Mouse (Mus musculus): ENCODE data around the gene Soga3. TPM values are rescaled to one million over a fixed set of nuclear protein-coding genes. Genes with fewer than 3 reads are reported as not detected.

The Soga3 gene
- polyA plus RNA-seq, 1 experiment from 2014 or later: 0.47 TPM

DNA sequence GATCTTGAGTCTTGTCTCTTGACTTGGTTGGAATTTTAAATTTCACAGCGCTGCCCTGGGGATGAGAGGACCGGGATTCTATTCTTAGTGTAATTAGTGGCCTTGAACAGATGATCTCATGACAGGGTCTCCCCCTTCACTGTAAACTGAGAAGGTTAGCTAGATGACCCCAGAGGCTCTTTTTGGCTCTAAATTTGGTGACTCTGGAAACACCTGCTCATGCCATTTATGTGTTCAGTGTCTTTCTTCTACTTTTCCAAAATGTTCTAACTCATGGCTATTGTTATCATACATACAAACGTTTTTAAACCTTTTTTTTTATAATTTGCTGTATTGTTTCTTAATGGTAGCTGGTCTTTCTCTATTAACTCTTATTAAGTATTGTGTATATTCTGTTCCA is 65.1 kb downstream of the Soga3 start:
- Histone ChIP-seq H3K9ac (no peak overlapping the region), H3K27ac (replicated peaks) (no peak overlapping the region), H3K4me1 (no peaks in the 10 kb centered on the region), H3K4me3 (no peak overlapping the region), H3K27me3 (replicated peaks) (no peaks in the 10 kb centered on the region), H3K4me2 (no peak overlapping the region), H3K9me3 (no peaks in the 10 kb centered on the region), H3K36me3 (no peaks in the 10 kb centered on the region)
- WGBS: 44% methylated on average over 3 of the region's 3 CpGs
- no peak for ATAC-seq (ENCODE audit: extremely low read depth, insufficient number of reproducible peaks, low FRiP score, low TSS enrichment)

DNA sequence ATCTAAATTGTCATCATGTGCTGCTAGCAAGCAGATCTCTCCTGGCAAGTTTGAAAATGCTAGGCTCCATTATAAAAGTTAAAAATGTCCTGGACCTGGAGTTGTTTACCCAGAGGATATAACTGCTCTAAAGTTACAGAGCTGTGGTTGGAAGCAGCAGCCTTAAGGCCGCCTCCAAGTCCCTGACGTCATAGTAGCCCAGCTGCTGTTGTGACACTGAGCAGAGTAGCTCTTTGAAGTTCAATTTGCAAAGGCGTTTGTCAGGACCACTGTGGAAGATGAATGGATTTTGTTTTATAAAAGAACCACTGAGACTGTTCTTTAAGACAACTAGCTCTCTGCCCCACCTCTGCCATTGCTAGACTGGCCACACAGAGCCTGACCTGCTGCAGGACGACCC is 67.8 kb downstream of the Soga3 start, which contains the start of gene 9330159F19Rik:
9330159F19Rik (plus strand) TSS at position 154 of the 400 bp plus-strand sequence.
- no peak within 1 kb of the TSS for H3K27ac ChIP-seq (replicated peaks)
- no peak for ATAC-seq (ENCODE audit: extremely low read depth, insufficient number of reproducible peaks, low FRiP score, low TSS enrichment)

DNA sequence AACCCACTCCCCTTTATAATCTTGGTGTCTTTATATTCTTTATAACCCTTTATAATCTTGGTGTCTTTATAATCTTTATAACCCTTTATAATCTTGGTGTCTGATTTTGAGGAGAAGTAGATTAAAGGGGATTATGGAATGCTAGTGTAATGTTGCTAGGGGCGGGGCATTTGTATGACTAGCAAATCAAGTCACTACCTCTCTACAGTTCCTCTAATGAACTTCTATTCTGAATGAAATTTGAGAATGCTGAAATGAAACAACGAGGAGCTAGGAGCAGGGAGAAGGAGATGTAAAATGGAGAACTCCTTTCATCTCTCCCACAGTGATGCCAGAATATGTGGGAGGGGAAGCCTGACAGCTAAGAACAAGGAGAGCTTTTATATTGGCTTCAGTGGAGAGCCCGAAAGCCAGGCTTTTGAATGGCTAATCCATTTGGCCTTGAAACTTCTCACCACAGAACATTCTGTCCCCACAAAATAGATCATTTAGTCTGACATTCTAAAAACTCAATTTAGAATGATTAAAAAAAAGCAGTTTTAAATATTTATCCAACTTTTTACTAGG is 70.0 kb downstream of the Soga3 start:
- Histone ChIP-seq H3K4me1 (no peaks in the 10 kb centered on the region), H3K9ac (no peak overlapping the region), H3K36me3 (no peaks in the 10 kb centered on the region), H3K4me3 (no peak overlapping the region), H3K4me2 (no peak overlapping the region), H3K27me3 (replicated peaks) (no peaks in the 10 kb centered on the region), H3K27ac (replicated peaks) (no peak overlapping the region), H3K9me3 (no peaks in the 10 kb centered on the region)
- no peak for ATAC-seq (ENCODE audit: extremely low read depth, insufficient number of reproducible peaks, low FRiP score, low TSS enrichment)
- WGBS: 53% methylated on average over 3 of the region's 3 CpGs

More for the DNA sequence above, 67.8 kb downstream of the Soga3 start, which contains the start of gene 9330159F19Rik:
- no peak within 1 kb of the TSS for H3K9ac ChIP-seq
- no peaks in the 10 kb centered on the region for H3K27me3 ChIP-seq (replicated peaks)
- no peak within 1 kb of the TSS for H3K4me3 ChIP-seq
- WGBS: 13% methylated on average over 4 of the region's 4 CpGs
- H3K36me3 ChIP-seq: no peaks in the 10 kb centered on the region
- no peaks in the 10 kb centered on the region for H3K4me1 ChIP-seq
- no peaks in the 10 kb centered on the region for H3K9me3 ChIP-seq
- peak within 1 kb of the TSS; percentile 13; the same call in 1 of the 2 replicates for H3K4me2 ChIP-seq

DNA sequence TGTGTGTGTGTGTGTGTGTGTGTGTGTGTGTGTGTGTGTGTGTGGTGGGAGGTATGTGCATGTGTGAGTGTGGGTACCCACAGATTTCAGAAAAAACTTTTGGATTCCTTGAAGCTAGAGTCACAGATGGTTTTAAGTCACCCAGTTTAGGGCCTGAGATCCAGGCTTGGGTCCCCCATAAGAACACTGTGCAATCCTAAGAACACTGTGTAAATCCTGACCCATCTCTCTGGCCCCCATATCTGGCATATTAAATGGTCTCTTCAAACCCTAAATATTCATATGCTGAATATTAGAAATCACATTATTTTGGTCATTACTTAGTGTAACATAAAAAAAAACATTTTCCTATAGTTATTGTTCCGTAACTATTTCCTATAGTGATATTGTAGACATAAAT is 73.3 kb downstream of the Soga3 start:
- Histone ChIP-seq H3K27ac (replicated peaks) (no peak overlapping the region), H3K9me3 (no peaks in the 10 kb centered on the region), H3K4me1 (no peaks in the 10 kb centered on the region), H3K4me2 (no peak overlapping the region), H3K4me3 (no peak overlapping the region), H3K27me3 (replicated peaks) (no peaks in the 10 kb centered on the region), H3K36me3 (no peaks in the 10 kb centered on the region), H3K9ac (no peak overlapping the region)
- ATAC-seq (ENCODE audit: extremely low read depth, insufficient number of reproducible peaks, low FRiP score, low TSS enrichment): no peak
- WGBS: 76% methylated on average over 1 of the region's 1 CpGs

DNA sequence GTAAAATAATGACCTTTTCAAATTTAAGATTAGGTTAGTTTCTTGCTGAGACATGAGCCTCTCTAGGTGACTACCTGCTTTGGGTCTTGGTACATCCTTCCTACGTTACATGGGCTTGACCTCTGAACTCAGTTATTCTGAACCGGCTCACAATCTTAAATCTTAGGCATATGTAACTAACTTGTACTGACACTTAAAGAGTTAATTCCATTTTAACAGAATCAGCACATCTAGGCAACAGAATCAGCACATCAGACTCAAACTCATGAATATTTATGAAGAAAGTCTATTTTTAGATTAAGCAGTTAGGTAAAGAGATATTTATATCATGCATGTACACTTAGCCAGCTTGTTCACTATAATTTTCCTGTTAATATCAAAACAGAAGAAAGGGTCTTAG is 73.8 kb downstream of the Soga3 start:
- no peaks in the 10 kb centered on the region for H3K36me3 ChIP-seq
- H3K9me3 ChIP-seq: no peaks in the 10 kb centered on the region
- no peak overlapping the region for H3K9ac ChIP-seq
- H3K4me2 ChIP-seq: no peak overlapping the region
- no peak overlapping the region for H3K27ac ChIP-seq (replicated peaks)
- no peak for ATAC-seq (ENCODE audit: extremely low read depth, insufficient number of reproducible peaks, low FRiP score, low TSS enrichment)
- no peak overlapping the region for H3K4me3 ChIP-seq
- WGBS: 82% methylated on average over 2 of the region's 2 CpGs
- H3K4me1 ChIP-seq: no peaks in the 10 kb centered on the region
- no peaks in the 10 kb centered on the region for H3K27me3 ChIP-seq (replicated peaks)

DNA sequence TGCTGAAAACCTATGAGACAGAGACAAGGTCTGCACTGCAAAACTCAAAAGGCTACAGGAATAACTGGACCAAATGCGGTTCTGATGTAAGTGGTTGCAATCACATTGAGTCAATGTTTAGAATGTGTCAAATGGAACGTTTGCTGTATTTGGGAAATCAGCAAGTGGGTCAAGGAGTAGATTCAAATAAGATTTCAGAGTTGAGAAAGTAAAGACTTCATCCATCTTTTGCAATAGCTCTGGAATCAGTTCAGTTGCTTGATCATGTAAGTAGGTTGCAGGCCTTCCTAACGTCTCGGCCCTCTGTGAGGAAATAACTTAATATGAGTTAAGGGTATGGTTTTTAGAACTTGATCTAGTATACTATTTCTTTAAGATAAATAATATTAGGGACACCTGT is 81.7 kb downstream of the Soga3 start:
- Histone ChIP-seq H3K9ac (no peak overlapping the region), H3K4me3 (no peak overlapping the region), H3K9me3 (no peaks in the 10 kb centered on the region), H3K36me3 (no peaks in the 10 kb centered on the region), H3K27me3 (replicated peaks) (no peaks in the 10 kb centered on the region), H3K27ac (replicated peaks) (no peak overlapping the region), H3K4me1 (no peaks in the 10 kb centered on the region), H3K4me2 (no peak overlapping the region)
- ATAC-seq (ENCODE audit: extremely low read depth, insufficient number of reproducible peaks, low FRiP score, low TSS enrichment): no peak
- WGBS: 77% methylated on average over 4 of the region's 4 CpGs

DNA sequence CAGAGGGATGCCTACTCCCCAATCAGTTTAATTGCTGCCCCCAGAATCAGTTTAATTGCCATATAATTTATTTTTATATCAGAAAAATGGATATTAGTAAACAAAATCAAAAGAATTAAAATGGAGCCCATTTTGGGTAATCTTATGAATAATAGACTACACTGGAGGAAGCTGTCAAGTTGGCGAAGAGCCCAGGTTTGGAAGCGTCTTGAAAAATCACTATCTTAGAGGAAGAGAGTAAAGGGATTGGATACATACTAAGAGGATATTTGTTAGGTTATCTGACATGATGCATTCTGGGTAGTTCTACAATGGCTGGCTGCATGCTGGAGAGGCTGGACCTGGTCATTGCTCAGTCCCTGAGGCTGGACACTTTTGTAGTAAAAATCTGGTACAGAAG is 87.6 kb downstream of the Soga3 start:
- H3K4me2 ChIP-seq: no peak overlapping the region
- no peak overlapping the region for H3K4me3 ChIP-seq
- H3K9ac ChIP-seq: no peak overlapping the region
- 74% methylated on average over 2 of the region's 2 CpGs for WGBS
- H3K27ac ChIP-seq (replicated peaks): no peak overlapping the region
- no peaks in the 10 kb centered on the region for H3K36me3 ChIP-seq
- H3K9me3 ChIP-seq: no peaks in the 10 kb centered on the region
- no peak for ATAC-seq (ENCODE audit: extremely low read depth, insufficient number of reproducible peaks, low FRiP score, low TSS enrichment)
- no peaks in the 10 kb centered on the region for H3K27me3 ChIP-seq (replicated peaks)
- H3K4me1 ChIP-seq: no peaks in the 10 kb centered on the region

Other genes with a start within 250 kb of the Soga3 start
- gene 2310057J18Rik, start 157.5 kb upstream of the Soga3 start, polyA plus RNA-seq (2015; fragmentation: Nextera tagmentation; extraction: Ambion mirVana): not detected in 2 replicates
- not detected in 2 replicates for gene Gm49353, start 55.1 kb downstream of the Soga3 start, polyA plus RNA-seq (2015; fragmentation: Nextera tagmentation; extraction: Ambion mirVana)
- gene 9330159F19Rik, start 67.8 kb downstream of the Soga3 start, polyA plus RNA-seq (2015; fragmentation: Nextera tagmentation; extraction: Ambion mirVana): 0.10 and 0.15 TPM in 2 replicates
- gene Echdc1, start 169.3 kb downstream of the Soga3 start, polyA plus RNA-seq (2015; fragmentation: Nextera tagmentation; extraction: Ambion mirVana): 20.9 and 24.5 TPM in 2 replicates
- gene Rnf146, start 218.6 kb downstream of the Soga3 start, polyA plus RNA-seq (2015; fragmentation: Nextera tagmentation; extraction: Ambion mirVana): 31.4 and 36.0 TPM in 2 replicates